Mouse (Mus musculus): ENCODE data around the gene Gm37240.
A peak's percentile ranks its signal among the peaks of the same experiment; 100 is the strongest.
"Not testable (repeated sequence)": the region's sequence is repeated elsewhere in the genome, so short reads cannot be mapped to it uniquely, and the experiment has no call there.

The Gm37240 gene

DNA sequence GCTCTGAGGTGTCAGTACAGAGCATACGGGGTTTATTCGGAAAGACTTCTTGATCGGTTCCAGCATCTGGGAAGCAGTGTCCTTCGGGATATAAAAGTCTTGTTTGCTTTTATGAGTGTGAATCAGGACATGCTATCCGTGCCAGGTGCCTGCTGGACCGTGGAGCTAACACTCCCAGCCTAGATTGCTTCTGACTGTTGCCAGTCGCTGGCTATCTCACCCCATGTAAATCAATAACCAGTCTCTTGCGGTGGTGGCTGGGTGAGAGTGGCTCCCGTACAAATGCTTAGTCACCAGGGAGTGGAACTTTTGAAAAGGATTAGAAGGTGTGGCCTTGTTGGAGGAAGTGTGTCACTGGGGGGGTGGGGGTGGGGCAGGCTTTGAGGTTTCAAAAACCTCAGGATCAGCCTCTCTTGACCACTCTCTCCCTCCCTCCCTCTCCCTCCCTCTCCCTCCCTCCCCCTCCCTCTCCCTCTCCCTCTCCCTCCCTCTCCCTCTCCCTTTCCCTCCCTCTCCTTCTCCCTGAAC, 1277.1 kb downstream of the Gm37240 start:
- peak; percentile 71 for DNase-seq

DNA sequence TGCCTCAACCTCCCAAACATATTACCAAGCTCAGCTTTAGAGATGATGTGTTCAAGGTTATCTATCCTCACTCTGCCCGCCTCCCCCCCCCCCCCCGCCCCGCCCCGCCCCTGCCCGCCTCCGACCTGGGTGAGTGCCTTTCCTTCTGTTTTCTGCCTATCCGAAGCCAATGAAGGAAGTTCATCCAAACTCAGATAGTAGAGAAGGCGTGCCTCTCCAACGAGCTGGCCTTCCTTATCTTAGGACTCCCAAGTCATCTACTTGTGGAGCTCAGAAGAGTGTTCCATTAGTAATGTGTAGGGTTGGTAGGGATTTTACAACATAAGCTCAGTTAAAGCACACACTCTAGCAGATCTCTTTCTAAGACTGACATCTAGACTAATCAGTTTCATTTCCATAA, 1284.1 kb downstream of the Gm37240 start:
- DNase-seq: no peak

DNA sequence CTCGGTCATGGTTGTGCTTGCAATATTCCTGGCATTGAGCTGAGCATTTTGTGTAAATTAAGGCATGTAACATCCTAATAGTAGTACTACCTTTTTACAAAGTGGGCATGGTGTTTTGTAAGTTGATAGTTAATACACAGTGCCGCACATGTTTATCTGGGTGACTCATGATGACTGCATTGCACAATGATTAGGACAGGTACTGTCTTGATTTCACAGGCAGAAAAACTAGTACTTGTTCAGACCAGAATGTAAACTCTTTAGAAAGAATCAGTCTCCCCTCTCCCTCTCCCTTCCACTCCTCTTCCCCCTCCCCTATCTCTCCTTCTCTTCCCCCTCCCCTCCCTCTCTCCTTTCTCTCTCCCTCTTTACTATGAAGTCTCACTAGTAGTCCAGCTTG, 1284.6 kb downstream of the Gm37240 start:
- DNase-seq: no peak

DNA sequence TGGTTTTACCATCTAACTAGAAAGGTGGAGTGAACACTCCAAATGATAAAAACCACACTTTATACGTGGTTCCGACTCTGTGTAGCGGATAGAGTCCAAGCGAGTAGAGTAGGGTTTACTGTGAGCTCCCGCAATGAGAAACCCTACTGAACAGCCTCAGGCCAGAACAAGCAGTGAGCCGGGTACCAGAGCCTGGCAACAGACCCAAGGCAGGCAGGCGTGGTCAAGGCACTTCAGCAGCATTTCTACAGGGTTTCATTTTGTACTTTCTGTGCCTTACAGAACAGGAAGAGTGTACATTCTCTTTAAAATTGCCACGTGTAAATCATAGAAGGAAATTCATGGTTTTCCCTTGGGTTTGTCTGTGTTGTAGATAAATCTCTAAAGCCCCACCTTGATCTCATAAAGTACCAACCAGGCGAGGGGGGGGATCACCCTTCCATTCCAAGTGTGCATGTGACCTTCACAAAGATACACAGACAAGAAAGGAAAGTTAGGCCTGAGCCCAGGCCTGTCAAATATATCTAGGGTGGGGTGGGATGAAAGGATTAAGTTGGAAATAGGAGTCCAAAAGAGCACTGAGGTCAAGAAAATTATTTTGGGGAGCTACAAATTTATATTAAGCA, 1285.3 kb downstream of the Gm37240 start:
- DNase-seq: no peak

DNA sequence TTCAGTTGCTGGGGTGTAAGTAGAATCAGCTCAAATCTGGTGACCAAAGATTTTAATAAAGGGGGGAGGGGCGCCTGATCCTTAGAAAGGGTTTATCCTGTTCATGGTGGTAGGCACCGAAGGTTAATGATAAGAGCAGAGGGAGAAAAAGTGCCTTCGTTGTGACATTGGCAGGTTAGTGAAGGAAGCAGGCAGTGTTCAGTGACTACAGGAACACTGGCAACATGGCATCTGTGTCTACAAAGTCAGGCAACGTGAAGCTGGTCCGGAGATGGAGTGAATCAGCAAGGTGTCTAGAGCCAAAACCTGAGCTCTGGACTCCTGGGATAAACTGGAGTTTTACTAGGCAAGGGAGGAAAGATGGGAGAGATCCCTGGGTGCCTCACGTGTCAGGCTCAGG, 1288.6 kb downstream of the Gm37240 start:
- no peak for DNase-seq

DNA sequence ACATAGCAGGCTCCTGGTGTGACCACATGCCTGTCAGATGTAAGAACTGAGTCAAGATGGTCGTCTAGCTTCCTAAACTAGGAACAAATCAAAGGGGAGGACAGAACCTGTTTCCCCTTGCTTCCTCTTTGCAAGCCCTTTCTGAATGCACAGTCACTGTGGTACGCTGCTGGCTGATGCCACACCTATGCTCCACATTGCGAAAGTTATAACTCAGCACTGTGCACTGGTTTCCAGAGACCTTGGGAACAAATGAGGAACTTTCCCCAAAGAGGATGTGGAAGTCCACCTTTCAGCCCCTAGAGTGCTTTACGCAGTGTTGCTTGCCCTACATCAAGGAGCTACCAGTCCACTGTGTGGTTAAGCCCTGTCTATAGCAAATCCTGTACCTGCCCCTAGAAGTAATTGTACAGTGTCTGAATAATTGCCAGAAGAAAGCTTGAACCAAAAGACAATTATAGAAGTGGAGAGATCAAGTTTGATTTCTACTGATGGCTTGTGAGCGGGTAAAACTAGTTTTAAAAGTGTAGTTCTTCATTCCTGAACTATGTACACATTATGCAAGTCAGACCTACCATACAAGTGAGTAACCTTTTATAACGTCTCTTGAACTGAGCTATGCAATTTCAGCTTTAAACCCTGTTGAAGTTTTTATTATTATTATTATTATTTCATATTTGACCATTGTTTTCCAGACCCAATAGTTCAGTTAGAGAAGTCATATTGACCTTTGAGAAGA, 1289.2 kb downstream of the Gm37240 start:
- no peak for DNase-seq

DNA sequence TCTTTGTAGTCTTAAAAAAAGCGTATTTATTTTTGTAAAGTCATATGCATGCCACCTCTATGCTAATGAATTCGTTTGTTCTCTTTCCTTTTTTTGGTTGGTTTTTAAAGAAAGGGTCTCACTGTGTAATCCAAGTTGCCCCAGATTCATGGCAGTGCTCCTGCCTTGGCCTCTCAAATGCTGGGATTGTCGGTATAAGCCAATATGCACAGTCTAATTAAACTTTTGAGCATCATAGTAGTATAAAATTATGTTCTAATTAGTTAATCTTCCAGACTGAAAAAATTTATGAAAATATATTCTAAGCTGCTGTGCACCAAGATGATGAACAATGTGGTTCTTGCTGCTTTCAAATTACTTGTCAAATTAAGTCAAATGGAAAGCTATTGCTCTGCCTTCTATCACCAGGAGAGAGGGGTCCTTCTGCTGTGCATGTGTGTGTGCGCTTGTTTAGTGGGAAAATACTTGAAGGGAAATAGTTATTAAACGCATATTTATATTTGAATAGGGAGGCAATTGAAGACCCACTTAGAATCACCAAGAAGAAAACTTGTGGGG, 1291.6 kb downstream of the Gm37240 start:
- no peak for DNase-seq

DNA sequence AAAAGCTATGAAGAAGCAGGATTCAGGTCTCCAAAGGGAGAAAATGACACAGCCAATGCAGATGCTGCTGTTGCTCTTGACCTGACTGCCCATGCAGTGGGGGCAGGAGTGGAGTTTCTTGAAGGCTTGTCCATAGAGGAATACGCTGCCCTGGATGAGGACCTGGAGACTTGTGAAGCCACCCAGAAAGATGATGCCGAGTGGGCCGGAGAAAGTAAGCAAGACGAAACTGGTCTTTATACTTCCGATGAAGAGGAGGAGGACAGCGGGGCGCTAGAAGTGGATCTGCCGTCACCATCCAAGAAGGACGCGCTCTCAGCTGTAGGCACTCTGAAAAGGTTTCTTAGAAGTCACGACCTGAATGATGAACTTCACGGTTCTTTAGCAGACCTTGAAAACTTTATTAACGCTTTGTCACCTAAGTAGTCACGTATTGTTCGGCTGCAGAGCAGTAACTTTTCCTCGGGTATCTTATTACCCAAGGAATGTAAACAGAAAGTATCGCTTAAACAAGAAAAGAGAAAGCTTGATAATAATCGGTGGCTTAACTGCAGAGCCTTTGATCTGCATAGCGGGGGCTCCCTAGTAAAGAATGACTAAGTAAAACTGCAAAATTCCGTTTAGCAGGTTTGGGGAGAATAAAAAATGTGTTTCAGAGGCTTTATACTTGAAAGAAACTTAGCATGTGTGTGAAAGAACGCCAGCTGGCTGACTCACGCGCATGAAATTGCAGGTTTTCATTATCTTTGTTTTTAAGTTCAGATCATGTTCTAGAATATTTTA, 1292.2 kb downstream of the Gm37240 start:
- peak; percentile 13 for DNase-seq

DNA sequence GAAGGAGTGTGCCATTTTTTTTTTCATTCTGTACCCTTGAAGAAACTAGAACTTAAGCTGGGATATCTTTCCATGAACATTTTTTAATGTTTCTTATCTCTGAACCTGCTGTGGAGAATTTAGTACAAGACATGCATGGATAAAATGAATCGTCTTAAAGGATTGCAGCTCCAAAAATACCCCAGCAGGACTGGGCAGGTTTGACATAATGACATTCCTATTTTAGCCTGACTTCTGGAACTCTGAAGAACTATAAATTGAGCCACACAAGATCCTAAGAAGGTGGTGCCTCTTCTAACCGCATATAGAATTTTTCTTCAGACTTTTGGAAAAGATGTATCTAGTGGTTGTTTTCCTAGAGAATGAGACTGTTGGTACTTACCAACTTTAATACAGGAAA, 1294.0 kb downstream of the Gm37240 start, which contains the start of gene Tigd4:
TSS of gene Tigd4 (plus strand) at position 301 of the 400 bp plus-strand sequence.
- no peak for DNase-seq

DNA sequence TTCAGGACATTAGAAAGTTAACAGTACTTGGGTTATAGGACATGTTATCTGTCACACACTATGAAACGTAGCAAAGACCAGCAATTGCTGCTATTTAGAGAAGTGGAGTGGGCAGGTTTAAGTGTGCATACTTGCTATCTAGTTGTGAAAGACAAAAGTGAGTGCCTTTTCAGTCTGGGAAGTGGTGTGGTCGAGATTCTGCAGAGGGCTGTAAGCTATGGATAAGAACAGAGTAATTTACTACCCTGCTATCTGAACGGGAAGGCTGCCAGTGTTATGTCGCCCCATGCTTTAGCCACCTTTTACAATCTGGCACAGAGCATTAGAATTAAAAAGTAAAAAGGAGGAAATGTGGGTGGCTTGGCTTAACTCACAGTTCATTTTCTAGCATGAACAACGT, 1300.6 kb downstream of the Gm37240 start:
- DNase-seq: no peak

DNA sequence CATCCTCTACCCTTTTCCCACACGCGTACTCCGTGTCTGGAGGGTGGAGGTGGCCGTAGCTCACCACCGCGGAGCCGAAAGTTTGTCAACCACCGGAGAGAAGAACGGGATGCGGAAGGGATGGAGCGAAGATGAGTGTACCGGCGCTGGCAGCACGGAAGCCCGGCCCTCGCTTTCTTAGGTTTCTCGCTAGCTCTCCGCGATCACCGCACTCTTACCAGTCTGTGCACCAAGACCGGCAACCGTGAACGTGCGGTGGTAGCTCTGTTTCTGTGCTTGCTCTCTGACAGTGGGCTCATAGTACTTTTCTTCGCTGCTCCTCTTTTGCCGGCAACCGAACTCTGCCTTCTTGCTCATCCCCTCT, 1304.4 kb downstream of the Gm37240 start:
- no peak for DNase-seq

DNA sequence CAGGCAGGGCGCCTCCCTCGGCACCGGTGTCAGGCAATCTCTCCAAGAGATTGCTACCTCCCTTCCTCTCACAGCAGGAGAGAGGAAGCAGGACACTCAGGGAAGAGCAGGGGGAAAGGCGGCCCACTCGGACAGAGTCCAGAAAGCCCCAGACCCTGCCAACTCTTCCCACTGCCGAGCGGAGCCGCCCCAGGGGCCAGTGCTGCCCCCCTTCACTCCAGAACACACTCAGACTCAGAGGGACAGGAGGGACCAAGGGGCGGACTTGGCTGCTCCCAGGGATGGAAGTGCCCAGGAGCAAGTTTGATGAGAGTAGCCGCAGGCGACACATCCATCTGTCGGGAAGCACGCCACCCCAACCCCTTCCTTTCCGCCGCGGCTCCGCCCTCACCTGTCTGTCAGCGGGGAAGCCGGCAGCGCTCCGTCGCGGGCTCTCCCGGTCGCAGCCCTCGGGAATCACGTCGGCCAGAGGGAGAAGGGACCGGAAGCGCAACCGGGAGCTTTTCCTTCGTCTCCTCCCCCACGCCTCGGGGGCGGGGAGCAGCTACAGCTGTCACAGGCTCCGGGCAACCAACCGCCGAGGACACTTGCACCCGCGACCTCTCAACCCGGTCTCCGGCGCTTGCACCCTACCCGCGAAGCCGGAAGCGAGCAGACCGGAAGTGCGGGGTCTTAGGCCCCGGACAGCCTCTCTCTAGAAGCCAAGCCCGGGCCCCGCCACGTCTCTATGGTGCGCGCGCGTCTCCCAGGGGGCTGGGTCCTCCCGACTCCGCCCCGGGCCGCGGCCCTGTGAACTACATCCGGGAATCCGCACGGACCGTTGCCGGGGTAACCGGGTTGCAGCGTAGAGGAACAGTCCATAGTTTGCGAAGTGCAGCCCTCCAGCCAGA, 1305.0 kb downstream of the Gm37240 start, which contains the start of gene Arfip1:
TSS of gene Arfip1 (minus strand) at position 603 of the 890 bp plus-strand sequence.
- DNase-seq: peak; percentile 98

DNA sequence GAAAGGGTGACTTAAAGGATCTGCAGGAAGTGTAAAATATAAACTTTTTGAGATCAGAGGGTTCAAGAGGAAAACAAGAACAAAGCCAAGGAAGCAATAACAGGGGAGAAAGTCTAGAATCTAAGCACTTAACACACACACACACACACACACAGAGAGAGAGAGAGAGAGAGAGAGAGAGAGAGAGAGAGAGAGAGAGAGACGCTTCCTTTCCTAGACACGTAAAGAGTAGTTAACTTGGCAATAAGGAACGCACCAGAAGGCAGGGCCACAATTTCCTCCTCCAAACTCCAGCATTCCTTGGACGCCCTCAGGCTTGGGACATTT, 1305.7 kb downstream of the Gm37240 start:
- no peak for DNase-seq

DNA sequence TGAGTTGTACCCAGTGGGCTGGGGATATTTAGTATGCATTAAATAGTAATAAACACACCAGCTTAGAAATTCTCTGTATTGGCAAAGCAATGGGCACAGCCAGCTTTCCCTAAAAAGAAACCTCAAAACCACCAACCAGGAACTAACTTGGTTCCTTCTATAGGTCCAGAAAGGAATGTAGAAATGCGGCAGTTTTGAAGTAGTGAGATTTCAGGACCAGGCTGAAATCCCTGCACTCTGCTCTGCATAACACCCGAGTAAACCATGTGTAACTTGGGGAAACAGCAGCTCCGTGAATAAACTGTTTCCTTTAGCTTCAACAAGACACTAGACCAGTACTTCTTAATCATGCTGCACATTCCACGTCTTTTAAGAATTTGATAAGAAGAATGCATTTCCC, 1306.6 kb downstream of the Gm37240 start:
- DNase-seq: no peak

DNA sequence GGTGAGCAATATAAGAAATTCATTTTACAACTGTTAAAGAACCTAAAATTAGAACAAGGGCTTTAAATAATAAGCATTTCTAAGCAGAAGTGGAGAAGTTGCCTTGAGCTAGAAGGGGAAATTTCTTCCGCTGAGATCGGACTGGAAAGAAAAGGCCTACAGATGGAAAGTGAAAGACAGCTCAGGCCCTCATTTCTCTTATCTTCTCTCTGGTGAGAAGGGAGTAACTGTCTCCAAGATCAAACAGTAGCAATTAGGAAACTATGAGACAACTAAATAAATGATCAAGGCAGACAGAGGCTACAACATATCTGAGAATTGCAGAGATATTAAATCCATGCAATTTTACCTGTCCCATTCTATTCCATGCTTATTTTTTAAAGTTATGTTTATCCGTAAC, 1316.8 kb downstream of the Gm37240 start:
- DNase-seq: no peak

DNA sequence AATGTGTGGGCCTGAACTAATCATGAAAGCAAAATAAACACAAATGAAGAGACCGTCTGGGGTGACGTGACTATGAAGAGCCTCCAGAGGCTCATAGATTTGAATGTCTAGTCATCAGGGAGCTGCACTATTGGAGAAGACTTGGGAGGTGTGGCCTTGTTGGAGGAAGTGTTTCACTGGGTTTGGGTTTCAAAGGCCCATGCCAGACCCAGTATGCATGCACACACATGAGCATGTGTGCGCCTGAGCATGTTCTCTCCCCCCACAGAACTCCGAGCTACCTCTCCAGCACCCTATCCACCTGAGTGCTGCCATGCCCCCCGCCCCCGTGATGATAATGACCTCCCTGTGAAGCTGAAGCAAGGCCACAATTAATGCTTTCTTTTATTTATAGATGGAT, 1317.7 kb downstream of the Gm37240 start:
- DNase-seq: no peak

DNA sequence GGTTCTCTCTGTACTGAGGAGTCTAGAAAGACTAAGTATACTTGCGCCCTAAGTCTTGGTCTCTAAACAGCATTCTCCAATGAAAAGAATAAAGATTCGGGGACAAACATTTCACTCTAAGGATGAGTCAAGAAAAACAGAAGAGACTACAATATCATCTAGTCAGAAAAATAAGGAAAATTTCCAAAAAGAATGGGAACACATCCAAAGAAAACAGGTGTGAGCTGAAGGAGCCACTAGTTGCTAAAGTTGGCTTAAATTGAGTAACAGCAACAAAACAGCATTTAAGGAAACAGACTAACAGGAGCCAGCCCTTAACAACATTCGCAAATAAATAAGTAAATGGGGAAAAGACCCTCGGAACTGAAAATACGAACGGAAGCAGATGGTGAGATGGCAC, 1318.8 kb downstream of the Gm37240 start:
- no peak for DNase-seq

DNA sequence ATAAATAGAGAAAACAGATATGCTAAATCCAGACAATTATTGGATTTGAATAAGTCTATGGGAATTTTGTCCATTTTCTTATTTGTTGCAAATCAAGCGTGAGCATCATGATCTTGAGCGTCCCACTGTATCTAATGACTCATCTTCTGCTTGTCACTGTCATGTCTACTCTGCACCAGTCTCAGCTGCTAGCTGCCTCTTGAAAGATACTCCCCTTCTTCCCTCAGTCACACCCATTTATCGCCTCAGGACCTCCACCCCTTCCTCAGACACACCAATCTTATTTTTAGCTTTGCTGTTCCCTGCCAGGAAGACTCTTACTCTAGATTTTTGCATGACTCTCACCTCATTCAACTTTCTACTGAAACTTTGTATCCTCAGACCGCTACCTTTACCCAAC, 1323.9 kb downstream of the Gm37240 start:
- DNase-seq: no peak

DNA sequence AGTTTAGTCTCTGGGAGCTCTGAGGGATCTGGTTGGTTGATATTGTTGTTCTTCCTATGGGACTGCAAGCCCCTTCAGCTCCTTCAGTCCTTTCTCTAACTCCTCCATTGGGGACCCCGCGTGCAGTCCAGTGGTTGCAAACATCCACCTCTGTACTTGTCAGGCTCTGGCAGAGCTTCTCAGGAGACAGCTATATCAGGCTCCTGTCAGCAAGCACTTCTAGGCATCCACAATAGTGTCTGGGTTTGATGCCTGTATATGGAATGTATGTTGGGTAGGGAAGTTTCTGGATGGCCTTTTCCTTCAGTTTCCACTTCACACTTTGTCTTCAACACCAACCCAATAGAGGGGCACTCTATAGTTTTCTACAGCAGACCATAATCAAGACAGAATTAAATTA, 1324.4 kb downstream of the Gm37240 start:
- not testable (repeated sequence) for DNase-seq

DNA sequence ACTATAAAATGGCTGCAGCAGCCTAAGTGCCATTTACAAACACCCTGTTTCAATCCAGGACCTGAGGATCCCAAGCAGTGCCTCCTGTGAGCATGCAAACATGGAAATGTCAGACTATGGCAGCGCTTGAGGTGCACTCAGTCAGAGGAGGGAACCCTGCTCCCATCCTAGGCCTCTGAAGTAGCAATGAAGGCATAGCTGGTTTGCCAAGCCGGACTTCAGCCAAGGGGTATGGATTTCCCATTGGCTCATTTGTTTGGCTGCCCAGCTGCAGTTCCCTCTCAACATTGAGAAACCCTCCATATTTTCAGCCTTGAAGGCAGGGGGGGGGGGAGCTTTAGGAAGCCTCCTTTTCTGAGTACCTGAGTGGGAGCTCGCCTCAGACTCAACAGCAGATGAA, 1329.0 kb downstream of the Gm37240 start:
- no peak for DNase-seq

DNA sequence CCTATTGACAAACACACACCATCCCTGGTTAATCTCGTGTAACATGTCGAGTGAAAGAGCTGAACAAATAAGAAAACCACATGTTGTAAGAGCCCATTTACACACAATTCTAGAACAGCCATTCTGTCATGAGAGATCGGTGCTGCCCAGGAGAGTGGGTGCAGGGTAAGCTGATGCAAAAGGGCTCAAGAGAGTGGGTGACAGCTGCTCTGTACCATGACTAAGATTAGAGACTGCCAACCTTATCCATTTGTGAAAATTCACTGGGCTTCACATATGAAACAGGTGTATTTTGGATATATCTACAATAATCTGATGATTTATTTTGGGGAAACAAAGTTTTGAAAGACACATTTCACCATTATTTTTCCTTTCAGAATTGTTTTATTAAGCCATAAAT, 1331.5 kb downstream of the Gm37240 start:
- no peak for DNase-seq

DNA sequence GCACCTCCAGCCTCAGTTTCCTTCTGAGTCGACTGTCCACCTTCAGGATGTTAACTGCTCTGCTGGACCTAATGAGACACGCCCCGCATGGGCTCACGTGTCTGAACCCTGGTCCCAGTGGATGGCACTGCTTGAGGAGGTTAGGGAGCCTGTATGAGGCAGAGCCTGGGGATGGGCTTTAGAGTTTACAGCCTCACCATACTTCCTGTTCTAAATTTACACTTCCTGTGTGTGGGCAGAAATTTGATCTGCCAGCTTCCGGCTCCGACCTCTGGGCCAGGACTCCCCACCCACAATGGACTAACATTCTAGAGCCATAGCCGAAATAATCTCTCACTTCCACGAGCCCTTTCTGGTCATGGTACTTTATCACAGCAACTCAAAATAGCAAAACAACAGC, 1340.1 kb downstream of the Gm37240 start:
- DNase-seq: no peak
